Mouse (Mus musculus) G1E-ER4 (cell line): ENCODE results near the gene Rab34. TPM values are rescaled to one million over a fixed set of nuclear protein-coding genes. Genes with fewer than 3 reads are reported as not detected.
A peak's percentile ranks its signal among the peaks of the same experiment; 100 is the strongest.

ENCODE experiments used
- GATA1 ChIP-seq: IDR thresholded peaks from one replicate; pipeline ENCODE4 v1.8.0; 2012; ENCODE audit warnings: low read length, inconsistent platforms
- polyA plus RNA-seq: library from polyadenylated mRNA; stranded (reverse); fragments of >175 nt; gene quantifications from 2 replicates; pipeline ENCODE4 v1.2.3, GENCODE M21; 2012

Gene Rab34
- polyA plus RNA-seq, 1 experiment = 1.4 TPM

GRCm38 (mm10) chr11:78175771-78176401 lies 12.3 kb upstream of the Rab34 start:
- peak; percentile 11 for TF ChIP-seq GATA1

GRCm38 (mm10) chr11:78176402-78176862 lies 11.8 kb upstream of the Rab34 start, which contains the start of the genes Nek8 and Tlcd1:
TSS of gene Nek8 (minus strand) at chr11:78176675.
TSS of gene Tlcd1 (plus strand) at chr11:78176711.
- TF ChIP-seq GATA1 = no peak

GRCm38 (mm10) chr11:78176905-78177331 lies 11.3 kb upstream of the Rab34 start:
- TF ChIP-seq GATA1 = no peak

- TF ChIP-seq GATA1 = no peak
Measured at GRCm38 (mm10) chr11:78177437-78177836, 10.8 kb upstream of the Rab34 start.

GRCm38 (mm10) chr11:78177903-78178858 lies 10.0 kb upstream of the Rab34 start:
- no peak for TF ChIP-seq GATA1

- TF ChIP-seq GATA1 = no peak
Measured at GRCm38 (mm10) chr11:78178859-78179437, 9.3 kb upstream of the Rab34 start.

GRCm38 (mm10) chr11:78179438-78179999 lies 8.7 kb upstream of the Rab34 start:
- no peak for TF ChIP-seq GATA1

GRCm38 (mm10) chr11:78180081-78180761 lies 8.0 kb upstream of the Rab34 start:
- TF ChIP-seq GATA1 = no peak

GRCm38 (mm10) chr11:78181830-78182357 lies 6.3 kb upstream of the Rab34 start:
- TF ChIP-seq GATA1 = no peak

GRCm38 (mm10) chr11:78182450-78182849 lies 5.8 kb upstream of the Rab34 start:
- TF ChIP-seq GATA1 = no peak

- TF ChIP-seq GATA1 = no peak
Measured at GRCm38 (mm10) chr11:78182961-78183844, 5.0 kb upstream of the Rab34 start, which contains the start of gene Rpl23a. TSS of gene Rpl23a (minus strand) at chr11:78183584.

- TF ChIP-seq GATA1 = no peak
Measured at GRCm38 (mm10) chr11:78183884-78184514, 4.2 kb upstream of the Rab34 start.

- TF ChIP-seq GATA1 = no peak
Measured at GRCm38 (mm10) chr11:78189234-78190040, 1.2 kb downstream of the Rab34 start.
